ENCODE assay signal across 25 mouse cellular contexts in the genomic region with DNA sequence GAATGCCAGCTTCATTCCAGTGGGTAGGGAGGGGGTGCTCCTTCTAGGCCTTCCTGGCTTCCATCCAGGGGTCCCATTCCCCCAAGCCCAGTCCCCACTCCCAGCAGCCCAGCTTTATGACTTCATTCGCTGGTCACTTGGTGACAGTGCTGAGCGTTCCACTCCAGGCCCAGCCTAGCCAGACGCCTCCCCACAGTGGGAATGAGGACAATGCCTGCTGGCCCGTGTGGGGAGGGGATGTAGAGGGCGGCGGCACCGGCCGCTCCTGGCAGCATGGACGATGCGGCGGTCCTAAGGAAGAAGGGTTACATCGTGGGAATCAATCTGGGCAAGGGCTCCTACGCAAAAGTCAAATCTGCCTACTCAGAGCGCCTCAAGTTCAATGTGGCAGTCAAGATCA. TPM values are rescaled to one million over a fixed set of nuclear protein-coding genes. Genes with fewer than 3 reads are reported as not detected.
"Had no signal": no experiment of that assay in that cellular context is flagged by ENCODE, and none has a peak within 500 bp of the region (broad histone marks: within the 10 kb centered on the region; RNA-seq: fewer than 3 reads in every experiment).

A gene (minus strand): TSS at position 101 of the 400 bp plus-strand sequence.
A gene (plus strand): TSS at position 176 of the 400 bp plus-strand sequence.

- H3K9me3 ChIP-seq: midbrain, embryonic 12.5 days; midbrain, embryonic 15.5 days; neural tube, embryonic 13.5 days; neural tube, embryonic 15.5 days had no signal

- H3K27ac ChIP-seq: liver, embryonic 14.5 days; midbrain, embryonic 12.5 days; midbrain, embryonic 15.5 days; neural tube, embryonic 13.5 days; neural tube, embryonic 15.5 days had no signal

- ATAC-seq: midbrain, embryonic 15.5 days had no signal

- H3K4me3 ChIP-seq: midbrain, embryonic 12.5 days; midbrain, embryonic 15.5 days; myocyte; neural tube, embryonic 13.5 days; neural tube, embryonic 15.5 days had no signal

- DNase-seq: lung, adult 18-20 months; lung, embryonic 14.5 days; lung, postnatal 10 days; lung, postnatal 4 days; retina, postnatal 1 day; right cerebral cortex, adult 18-20 months; right cerebral cortex, postnatal 25 days; right cerebral cortex, postnatal 4 days; spleen, adult 18-20 months; thymus, adult 18-20 months; thymus, postnatal 14 days; thymus, postnatal 36 days had no signal

- H3K4me2 ChIP-seq: lung, embryonic 14.5 days; midbrain, embryonic 12.5 days; midbrain, embryonic 15.5 days; neural tube, embryonic 13.5 days; neural tube, embryonic 15.5 days had no signal

- H3K4me1 ChIP-seq: midbrain, embryonic 12.5 days; midbrain, embryonic 15.5 days; neural tube, embryonic 13.5 days; neural tube, embryonic 15.5 days had no signal

- H3K27me3 ChIP-seq: midbrain, embryonic 12.5 days; midbrain, embryonic 15.5 days; neural tube, embryonic 13.5 days; neural tube, embryonic 15.5 days had no signal

- H3K9ac ChIP-seq: liver, embryonic 14.5 days; lung, embryonic 14.5 days; midbrain, embryonic 12.5 days; midbrain, embryonic 15.5 days; neural tube, embryonic 13.5 days; neural tube, embryonic 15.5 days had no signal

RNA-seq across cellular contexts. Expression of the second gene that starts in this region (rescaled TPM):
- total RNA-seq: megakaryocyte, adult 5-6 weeks had no signal
- polyA plus RNA-seq: liver, embryonic 14.5 days; liver, embryonic 16.5 days; lung, embryonic 14.5 days; lung, embryonic 16.5 days; midbrain, embryonic 12.5 days; midbrain, embryonic 15.5 days; neural tube, embryonic 13.5 days; neural tube, embryonic 15.5 days; small intestine, adult 2 months; stomach, embryonic 14.5 days; stomach, embryonic 16.5 days; thymus, postnatal 0 days had no signal
